Mouse (Mus musculus): ENCODE measurements around the gene B3gnt3. TPM values are rescaled to one million over a fixed set of nuclear protein-coding genes. Genes with fewer than 3 reads are reported as not detected.

The B3gnt3 gene
- polyA plus RNA-seq, 1 experiment from 2014 or later: 0.44 TPM

DNA sequence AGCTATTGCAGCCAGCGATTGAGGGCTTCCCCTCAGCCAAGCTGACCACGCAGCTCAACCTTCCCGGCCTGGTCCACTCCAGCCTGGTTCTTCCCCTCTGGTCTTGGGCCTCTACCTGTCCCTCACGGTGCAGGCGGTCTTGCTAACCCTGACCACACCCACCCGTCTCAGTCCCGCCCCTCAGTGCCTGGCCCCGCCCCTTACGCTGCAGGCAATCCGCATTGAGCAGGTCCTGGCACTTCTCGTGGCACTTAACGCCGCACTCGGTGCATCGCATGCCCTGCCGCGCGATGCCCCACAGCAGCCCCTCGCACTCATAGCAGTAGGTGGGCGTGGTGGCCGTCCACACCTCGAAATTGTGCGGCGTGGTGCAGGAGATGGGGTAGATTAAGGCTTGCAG is 47.0 kb downstream of the B3gnt3 start:
- Histone ChIP-seq H3K27me3 (replicated peaks; ENCODE audit: control insufficient read depth, insufficient read depth, low read length) (peaks cover 21% of the 10 kb centered on the region), H3K27ac (ENCODE audit: low read depth, low read length) (no peak overlapping the region), H3K4me2 (ENCODE audit: low read length) (0 out of 2 replicates have a peak overlapping the region, but pooled peaks have one; percentile 15), H3K4me3 (ENCODE audit: low read length) (no peak overlapping the region), H3K36me3 (ENCODE audit: control insufficient read depth, insufficient read depth, low read length) (peaks cover 28% of the 10 kb centered on the region), H3K4me1 (ENCODE audit: control insufficient read depth, insufficient read depth, low read depth, low read length) (no peaks in the 10 kb centered on the region), H3K9me3 (ENCODE audit: control insufficient read depth, low read length) (no peaks in the 10 kb centered on the region), H3K9ac (ENCODE audit: low read depth, low read length) (no peak overlapping the region)
- no peak for ATAC-seq
- 6% methylated on average over 24 of the region's 24 CpGs for WGBS

DNA sequence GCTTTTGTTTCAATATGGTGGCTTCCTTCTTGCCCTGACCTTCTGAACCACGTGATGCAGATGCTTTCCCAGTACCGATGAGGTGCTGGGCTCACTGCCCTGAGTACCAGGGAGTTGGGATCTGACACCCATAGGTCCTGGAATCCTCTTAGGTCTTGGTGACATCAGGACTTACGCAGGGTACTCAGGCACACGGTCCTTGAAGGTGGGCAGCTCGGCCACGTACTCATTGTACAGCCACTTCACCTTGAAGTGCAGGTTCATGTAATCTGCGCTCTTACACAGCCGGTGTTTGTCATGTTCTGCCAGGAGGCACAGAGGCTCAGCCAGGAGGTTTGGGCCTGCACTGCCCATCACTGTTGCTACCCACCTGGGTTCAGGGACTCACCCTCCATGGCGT is 56.1 kb downstream of the B3gnt3 start:
- Histone ChIP-seq H3K27me3 (replicated peaks; ENCODE audit: control insufficient read depth, insufficient read depth, low read length) (no peaks in the 10 kb centered on the region), H3K4me1 (ENCODE audit: control insufficient read depth, insufficient read depth, low read depth, low read length) (no peaks in the 10 kb centered on the region), H3K4me3 (ENCODE audit: low read length) (no peak overlapping the region), H3K27ac (ENCODE audit: low read depth, low read length) (no peak overlapping the region), H3K9ac (ENCODE audit: low read depth, low read length) (no peak overlapping the region), H3K4me2 (ENCODE audit: low read length) (no peak overlapping the region), H3K36me3 (ENCODE audit: control insufficient read depth, insufficient read depth, low read length) (peaks cover 32% of the 10 kb centered on the region), H3K9me3 (ENCODE audit: control insufficient read depth, low read length) (no peaks in the 10 kb centered on the region)
- ATAC-seq: no peak
- 87% methylated on average over 9 of the region's 9 CpGs for WGBS

Other genes starting within 250 kb of the B3gnt3 start
- gene Abhd8, start 238.1 kb downstream of the B3gnt3 start, polyA plus RNA-seq (2015; fragmentation: Nextera tagmentation; extraction: Ambion mirVana): 172 and 182 TPM in 2 replicates
- gene Mrpl34, start 236.8 kb downstream of the B3gnt3 start, polyA plus RNA-seq (2015; fragmentation: Nextera tagmentation; extraction: Ambion mirVana): 168 and 172 TPM in 2 replicates
- 240 and 247 TPM in 2 replicates for gene Dda1, start 232.6 kb downstream of the B3gnt3 start, polyA plus RNA-seq (2015; fragmentation: Nextera tagmentation; extraction: Ambion mirVana)
- 2.3 and 4.5 TPM in 2 replicates for gene Ano8, start 215.8 kb downstream of the B3gnt3 start, polyA plus RNA-seq (2015; fragmentation: Nextera tagmentation; extraction: Ambion mirVana)
- gene Gtpbp3, start 213.7 kb downstream of the B3gnt3 start, polyA plus RNA-seq (2015; fragmentation: Nextera tagmentation; extraction: Ambion mirVana): 14.0 and 14.6 TPM in 2 replicates
- 12.0 and 12.5 TPM in 2 replicates for gene Plvap, start 190.0 kb downstream of the B3gnt3 start, polyA plus RNA-seq (2015; fragmentation: Nextera tagmentation; extraction: Ambion mirVana)
- 0.44 and 0.52 TPM in 2 replicates for gene Ccdc194, start 176.1 kb downstream of the B3gnt3 start, polyA plus RNA-seq (2015; fragmentation: Nextera tagmentation; extraction: Ambion mirVana)
- 10.4 and 12.3 TPM in 2 replicates for gene Bst2, start 164.3 kb downstream of the B3gnt3 start, polyA plus RNA-seq (2015; fragmentation: Nextera tagmentation; extraction: Ambion mirVana)
- 66.3 and 70.4 TPM in 2 replicates for gene Mvb12a, start 158.9 kb downstream of the B3gnt3 start, polyA plus RNA-seq (2015; fragmentation: Nextera tagmentation; extraction: Ambion mirVana)
- gene Tmem221, start 142.9 kb downstream of the B3gnt3 start, polyA plus RNA-seq (2015; fragmentation: Nextera tagmentation; extraction: Ambion mirVana): 0.09 and 0.19 TPM in 2 replicates
- not detected in 2 replicates for gene Nxnl1, start 135.2 kb downstream of the B3gnt3 start, polyA plus RNA-seq (2015; fragmentation: Nextera tagmentation; extraction: Ambion mirVana)
- 102 and 107 TPM in 2 replicates for gene Slc27a1, start 132.9 kb downstream of the B3gnt3 start, polyA plus RNA-seq (2015; fragmentation: Nextera tagmentation; extraction: Ambion mirVana)
- 220 and 237 TPM in 2 replicates for gene Pgls, start 109.6 kb downstream of the B3gnt3 start, polyA plus RNA-seq (2015; fragmentation: Nextera tagmentation; extraction: Ambion mirVana)
- 6.4 and 7.8 TPM in 2 replicates for gene Fam129c, start 104.1 kb downstream of the B3gnt3 start, polyA plus RNA-seq (2015; fragmentation: Nextera tagmentation; extraction: Ambion mirVana)
- 62.1 and 74.1 TPM in 2 replicates for gene Colgalt1, start 90.8 kb downstream of the B3gnt3 start, polyA plus RNA-seq (2015; fragmentation: Nextera tagmentation; extraction: Ambion mirVana)
- gene Unc13a, start 30.0 kb downstream of the B3gnt3 start, polyA plus RNA-seq (2015; fragmentation: Nextera tagmentation; extraction: Ambion mirVana): 22.4 and 23.1 TPM in 2 replicates
- gene Jak3, start 25.5 kb downstream of the B3gnt3 start, polyA plus RNA-seq (2015; fragmentation: Nextera tagmentation; extraction: Ambion mirVana): 7.3 and 8.1 TPM in 2 replicates
- gene Insl3, start 12.6 kb downstream of the B3gnt3 start, polyA plus RNA-seq (2015; fragmentation: Nextera tagmentation; extraction: Ambion mirVana): 1.2 and 1.5 TPM in 2 replicates
- 78.6 and 89.5 TPM in 2 replicates for gene Fcho1, start 23.9 kb upstream of the B3gnt3 start, polyA plus RNA-seq (2015; fragmentation: Nextera tagmentation; extraction: Ambion mirVana)
- gene Zfp709, start 180.2 kb upstream of the B3gnt3 start, polyA plus RNA-seq (2015; fragmentation: Nextera tagmentation; extraction: Ambion mirVana): 7.3 and 7.6 TPM in 2 replicates
- 12.9 and 16.1 TPM in 2 replicates for gene Zfp882, start 206.8 kb upstream of the B3gnt3 start, polyA plus RNA-seq (2015; fragmentation: Nextera tagmentation; extraction: Ambion mirVana)
- gene Zfp617, start 206.8 kb upstream of the B3gnt3 start, polyA plus RNA-seq (2015; fragmentation: Nextera tagmentation; extraction: Ambion mirVana): 33.3 and 34.6 TPM in 2 replicates
- gene Zfp961, start 249.2 kb upstream of the B3gnt3 start, polyA plus RNA-seq (2015; fragmentation: Nextera tagmentation; extraction: Ambion mirVana): 16.8 and 18.5 TPM in 2 replicates

All from hindbrain, embryonic 16.5 days (tissue).